Mouse (Mus musculus) common myeloid progenitor, adult 5-6 weeks (primary cell): ENCODE measurements at regions not wholly inside any gene's neighbourhood (a gene's known extent, or its start where the extent isn't known, plus 50 kb on each side); places are given as distances from the start of the nearest gene placed in this dataset.
A peak's percentile ranks its signal among the peaks of the same experiment; 100 is the strongest.

Source experiments
- ATAC-seq: replicated peaks from 2 replicates; pipeline ENCODE4 v1.8.0; 2016; ENCODE audit warnings: low read depth, mild to moderate bottlenecking, moderate TSS enrichment, inconsistent platforms; ENCODE audit not compliant: poor library complexity, severe bottlenecking

GRCm38 (mm10) chrX:152918212-152918611 is 88.1 kb upstream of the Usp51 start:
- peak; percentile 81 for ATAC-seq

GRCm38 (mm10) chrX:152926991-152927390 is 79.3 kb upstream of the Usp51 start:
- ATAC-seq = peak; percentile 71; the same call in 1 of the 2 replicates

GRCm38 (mm10) chrX:152946201-152946600 is 60.1 kb upstream of the Usp51 start:
- no peak for ATAC-seq
